Mouse (Mus musculus): ENCODE measurements at regions not wholly inside any gene's neighbourhood (a gene's known extent, or its start where the extent isn't known, plus 50 kb on each side); places are given as distances from the start of the nearest gene placed in this dataset.

DNA sequence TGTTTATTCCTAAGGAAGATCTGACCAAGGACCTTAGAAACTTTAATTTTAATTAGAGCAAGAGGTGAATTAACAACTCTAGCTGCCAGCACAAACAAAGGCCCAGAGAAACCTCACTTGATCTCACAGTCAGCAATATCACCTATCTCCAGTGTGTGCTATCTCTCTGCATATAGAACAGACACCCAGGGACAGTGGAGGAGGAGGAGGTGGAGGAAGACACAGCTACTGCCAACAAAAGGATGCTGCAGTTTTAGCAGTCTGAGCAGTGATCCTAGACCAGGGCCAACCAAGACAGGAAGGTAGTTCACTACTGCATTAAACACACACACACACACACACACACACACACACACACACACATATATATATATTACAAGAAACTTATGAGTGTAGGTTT is 153.5 kb upstream of the Trhde start:
- Histone ChIP-seq H3K27me3 (replicated peaks) (no peaks in the 10 kb centered on the region), H3K9me3 (no peaks in the 10 kb centered on the region), H3K27ac (no peak overlapping the region), H3K4me1 (no peaks in the 10 kb centered on the region), H3K4me3 (no peak overlapping the region), H3K36me3 (no peaks in the 10 kb centered on the region), H3K4me2 (replicated peaks) (no peak overlapping the region), H3K9ac (no peak overlapping the region)
- no peak for ATAC-seq (ENCODE audit: low FRiP score, low read depth)

DNA sequence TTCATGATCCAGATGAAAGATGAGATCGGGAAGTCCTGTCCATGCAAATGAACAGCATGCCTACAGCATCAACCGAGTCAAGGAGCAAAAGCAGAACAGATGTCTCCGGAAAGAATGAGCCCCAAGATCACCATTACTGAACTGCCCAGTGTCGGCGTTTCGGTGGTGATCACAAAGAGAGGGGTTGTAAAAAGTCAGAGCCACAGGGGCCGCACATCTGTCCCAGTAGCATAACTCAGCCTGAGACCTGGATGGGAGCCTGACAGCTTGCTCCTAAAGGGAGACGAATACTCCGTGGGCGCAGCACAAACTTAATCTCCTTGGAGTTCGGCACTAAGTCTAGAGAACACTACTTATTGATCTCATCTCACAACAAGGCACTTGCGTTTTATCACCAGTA is 151.3 kb upstream of the Trhde start:
- Histone ChIP-seq H3K27me3 (replicated peaks) (no peaks in the 10 kb centered on the region), H3K4me1 (no peaks in the 10 kb centered on the region), H3K4me3 (no peak overlapping the region), H3K4me2 (replicated peaks) (peak overlapping the region; percentile 16; the same call in 1 of the 2 replicates), H3K27ac (no peak overlapping the region), H3K9ac (no peak overlapping the region), H3K36me3 (no peaks in the 10 kb centered on the region), H3K9me3 (no peaks in the 10 kb centered on the region)
- 40% methylated on average over 12 of the region's 12 CpGs for WGBS
- ATAC-seq (ENCODE audit: low FRiP score, low read depth) = peak; percentile 41; the same call in 1 of the 2 replicates

DNA sequence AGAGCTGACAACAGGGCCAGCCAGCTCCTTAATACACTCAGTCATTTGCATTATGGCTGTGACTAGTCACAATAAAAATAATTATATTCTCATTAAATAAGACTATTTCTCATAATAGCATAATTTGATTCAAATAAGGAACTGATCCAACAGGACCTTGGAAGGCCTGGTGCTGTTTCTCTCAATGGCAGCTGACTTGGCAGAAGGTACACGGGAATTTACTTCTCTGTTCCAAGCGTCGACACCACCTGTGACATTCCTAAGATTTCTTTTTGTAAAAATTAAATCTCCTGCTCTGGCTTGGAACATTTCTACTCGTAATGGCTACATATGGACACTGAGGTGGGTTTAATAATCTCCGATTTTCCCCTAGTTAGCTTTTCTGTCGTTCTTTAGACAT is 147.1 kb upstream of the Trhde start:
- Histone ChIP-seq H3K9me3 (no peaks in the 10 kb centered on the region), H3K9ac (no peak overlapping the region), H3K4me1 (no peaks in the 10 kb centered on the region), H3K27ac (no peak overlapping the region), H3K36me3 (no peaks in the 10 kb centered on the region), H3K4me2 (replicated peaks) (no peak overlapping the region), H3K4me3 (no peak overlapping the region), H3K27me3 (replicated peaks) (no peaks in the 10 kb centered on the region)
- ATAC-seq (ENCODE audit: low FRiP score, low read depth) = no peak
- WGBS = 88% methylated on average over 6 of the region's 6 CpGs

DNA sequence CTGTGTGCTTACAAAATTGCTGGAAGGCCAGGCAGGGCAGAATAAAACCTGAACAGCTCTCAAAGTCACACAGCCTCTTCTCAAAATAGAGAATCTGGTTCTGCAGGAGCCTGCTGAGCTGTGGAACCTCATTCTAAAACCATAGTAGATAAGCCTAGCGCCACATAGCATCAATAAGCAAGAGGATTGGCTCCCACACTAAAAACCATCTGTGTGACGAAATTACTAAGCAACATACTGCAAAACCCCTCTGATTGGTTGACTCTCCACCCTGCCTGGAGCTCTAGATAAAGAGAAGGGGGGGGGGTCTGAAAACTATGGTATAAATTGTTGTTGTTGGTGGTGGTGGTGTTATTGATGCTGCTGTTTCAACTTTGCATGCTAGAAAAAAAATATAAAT is 122.6 kb upstream of the Trhde start:
- H3K4me2 ChIP-seq (replicated peaks) = no peak overlapping the region
- no peak for ATAC-seq (ENCODE audit: low FRiP score, low read depth)
- H3K36me3 ChIP-seq = no peaks in the 10 kb centered on the region
- WGBS = 85% methylated on average over 2 of the region's 2 CpGs
- no peaks in the 10 kb centered on the region for H3K4me1 ChIP-seq
- H3K27me3 ChIP-seq (replicated peaks) = no peaks in the 10 kb centered on the region
- H3K27ac ChIP-seq = no peak overlapping the region
- H3K9ac ChIP-seq = no peak overlapping the region
- no peaks in the 10 kb centered on the region for H3K9me3 ChIP-seq
- no peak overlapping the region for H3K4me3 ChIP-seq

DNA sequence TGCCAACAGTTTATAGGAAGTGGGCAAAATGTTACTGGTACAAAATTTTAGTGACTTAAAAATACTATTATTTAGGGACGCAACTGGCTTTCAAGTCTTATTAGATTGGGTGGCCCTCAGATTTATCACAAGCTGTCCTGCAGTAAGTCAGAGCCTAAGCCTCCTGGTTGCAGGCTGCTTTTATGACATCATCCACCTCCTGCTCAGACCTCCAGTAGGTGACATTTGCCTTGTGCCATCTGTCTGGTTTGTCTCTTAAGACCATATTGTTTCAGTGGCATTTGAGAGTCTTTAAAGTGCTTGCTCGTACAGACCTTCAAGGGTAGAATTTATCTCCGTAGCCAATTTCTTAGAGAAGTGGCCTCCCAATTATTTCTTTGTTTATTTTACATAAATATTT is 111.9 kb upstream of the Trhde start:
- Histone ChIP-seq H3K4me2 (replicated peaks) (no peak overlapping the region), H3K27ac (no peak overlapping the region), H3K27me3 (replicated peaks) (no peaks in the 10 kb centered on the region), H3K9me3 (no peaks in the 10 kb centered on the region), H3K4me3 (no peak overlapping the region), H3K4me1 (no peaks in the 10 kb centered on the region), H3K9ac (no peak overlapping the region), H3K36me3 (no peaks in the 10 kb centered on the region)
- WGBS = 73% methylated on average over 3 of the region's 3 CpGs
- ATAC-seq (ENCODE audit: low FRiP score, low read depth) = no peak

DNA sequence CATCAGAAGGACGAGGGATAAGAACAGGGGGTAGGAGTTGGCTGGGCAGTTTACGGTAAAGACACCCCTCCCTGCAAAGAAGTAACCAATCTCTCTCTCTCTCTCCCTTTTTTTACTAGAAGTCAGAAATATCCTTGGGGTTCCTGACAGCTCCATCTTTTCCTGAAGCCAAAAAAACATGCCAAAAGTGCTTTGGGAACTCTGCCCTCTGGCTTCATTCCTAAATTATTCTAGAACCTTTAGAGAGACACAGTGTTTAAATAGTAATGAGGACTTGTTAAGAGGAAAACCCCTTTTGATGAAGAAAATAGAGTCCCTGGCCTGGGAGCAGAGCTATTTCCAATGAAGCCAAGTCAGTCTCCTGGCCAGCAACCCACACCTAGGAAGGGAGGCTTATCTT is 89.8 kb upstream of the Trhde start:
- ATAC-seq (ENCODE audit: low FRiP score, low read depth) = no peak
- Histone ChIP-seq H3K27me3 (replicated peaks) (no peaks in the 10 kb centered on the region), H3K9me3 (no peaks in the 10 kb centered on the region), H3K27ac (no peak overlapping the region), H3K36me3 (no peaks in the 10 kb centered on the region), H3K9ac (no peak overlapping the region), H3K4me1 (no peaks in the 10 kb centered on the region), H3K4me3 (no peak overlapping the region), H3K4me2 (replicated peaks) (no peak overlapping the region)
- WGBS = 84% methylated on average over 2 of the region's 2 CpGs

DNA sequence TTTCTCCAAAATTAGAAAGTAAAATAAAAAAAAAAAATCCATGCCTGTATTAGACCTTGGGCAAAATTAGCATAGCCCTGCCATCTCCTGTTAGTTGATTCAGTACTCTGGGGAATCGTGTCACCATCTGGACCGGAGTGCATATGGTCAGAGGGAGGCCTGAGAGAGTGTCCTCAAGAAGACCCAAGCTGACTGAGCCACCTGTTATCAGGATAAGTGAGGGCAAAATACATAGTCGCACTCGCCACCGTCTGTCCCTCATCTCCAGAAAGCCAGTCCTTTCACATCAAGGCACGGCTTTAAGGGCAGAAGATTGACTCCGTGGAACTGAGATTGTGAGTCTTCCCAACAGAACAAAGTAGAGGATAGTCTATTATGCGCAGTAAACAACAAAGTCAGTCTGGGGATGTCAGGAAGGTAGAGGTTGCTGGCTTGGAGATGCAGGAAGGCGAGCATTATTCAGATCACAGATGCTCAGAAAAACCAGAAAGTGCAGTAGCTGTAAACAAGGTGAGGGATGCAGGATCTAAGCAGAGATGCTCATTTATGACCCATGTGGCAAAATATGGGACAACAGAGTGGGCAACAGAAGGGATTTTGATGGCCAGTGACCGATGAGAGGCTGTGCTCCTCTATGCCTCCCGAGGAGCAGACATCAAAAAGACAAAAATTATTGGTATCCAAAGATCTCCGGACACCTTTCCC is 88.8 kb upstream of the Trhde start:
- H3K4me3 ChIP-seq = no peak overlapping the region
- H3K27ac ChIP-seq = no peak overlapping the region
- no peaks in the 10 kb centered on the region for H3K4me1 ChIP-seq
- H3K4me2 ChIP-seq (replicated peaks) = no peak overlapping the region
- H3K9me3 ChIP-seq = no peaks in the 10 kb centered on the region
- no peak overlapping the region for H3K9ac ChIP-seq
- WGBS = 90% methylated on average over 12 of the region's 12 CpGs
- H3K27me3 ChIP-seq (replicated peaks) = no peaks in the 10 kb centered on the region
- H3K36me3 ChIP-seq = no peaks in the 10 kb centered on the region
- ATAC-seq (ENCODE audit: low FRiP score, low read depth) = no peak

DNA sequence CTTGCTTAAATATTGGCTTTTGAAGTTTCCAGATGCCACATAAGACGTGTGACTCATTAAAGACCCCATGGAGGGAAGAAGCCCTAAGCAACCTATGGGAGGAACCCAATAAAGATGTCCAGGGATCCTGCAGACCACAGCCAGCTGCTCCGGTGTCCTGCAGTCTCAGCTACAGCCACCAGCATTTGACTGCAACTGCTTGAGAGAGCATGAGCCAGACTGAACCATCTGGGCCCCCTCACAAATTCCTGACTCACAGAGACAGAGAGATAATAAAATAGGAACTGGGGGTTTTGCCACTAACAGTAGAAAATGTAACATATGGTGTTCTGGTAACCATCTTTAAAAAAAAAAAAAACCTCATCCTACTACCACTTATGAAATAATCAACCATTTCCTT is 69.1 kb upstream of the Trhde start:
- H3K4me1 ChIP-seq = no peaks in the 10 kb centered on the region
- no peaks in the 10 kb centered on the region for H3K27me3 ChIP-seq (replicated peaks)
- no peaks in the 10 kb centered on the region for H3K36me3 ChIP-seq
- H3K4me3 ChIP-seq = no peak overlapping the region
- H3K9ac ChIP-seq = no peak overlapping the region
- H3K27ac ChIP-seq = no peak overlapping the region
- WGBS = 48% methylated on average over 2 of the region's 2 CpGs
- no peak for ATAC-seq (ENCODE audit: low FRiP score, low read depth)
- no peaks in the 10 kb centered on the region for H3K9me3 ChIP-seq
- H3K4me2 ChIP-seq (replicated peaks) = no peak overlapping the region

DNA sequence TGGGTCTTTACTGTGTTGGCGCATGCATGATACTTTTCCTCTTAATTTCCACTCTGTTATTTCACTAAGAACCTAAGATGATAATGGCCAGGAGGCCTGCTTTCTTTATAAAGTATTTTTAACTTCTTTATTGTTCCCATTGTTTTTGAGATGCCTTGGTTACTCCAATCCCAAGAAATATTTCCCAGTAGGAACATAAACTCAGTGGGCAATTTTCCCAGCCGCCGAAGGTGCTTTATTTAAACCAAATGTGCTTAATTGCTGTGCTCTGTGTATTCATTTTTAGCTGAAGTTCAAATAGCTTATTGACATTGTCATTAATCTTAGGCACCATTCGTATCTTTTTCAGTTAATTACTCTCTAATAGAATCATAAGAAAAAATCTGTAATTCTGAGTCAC is 55.1 kb upstream of the Trhde start:
- Histone ChIP-seq H3K9me3 (no peaks in the 10 kb centered on the region), H3K4me2 (replicated peaks) (no peak overlapping the region), H3K27me3 (replicated peaks) (no peaks in the 10 kb centered on the region), H3K27ac (no peak overlapping the region), H3K36me3 (no peaks in the 10 kb centered on the region), H3K9ac (no peak overlapping the region), H3K4me3 (no peak overlapping the region), H3K4me1 (no peaks in the 10 kb centered on the region)
- WGBS = 75% methylated on average over 4 of the region's 4 CpGs
- no peak for ATAC-seq (ENCODE audit: low FRiP score, low read depth)

DNA sequence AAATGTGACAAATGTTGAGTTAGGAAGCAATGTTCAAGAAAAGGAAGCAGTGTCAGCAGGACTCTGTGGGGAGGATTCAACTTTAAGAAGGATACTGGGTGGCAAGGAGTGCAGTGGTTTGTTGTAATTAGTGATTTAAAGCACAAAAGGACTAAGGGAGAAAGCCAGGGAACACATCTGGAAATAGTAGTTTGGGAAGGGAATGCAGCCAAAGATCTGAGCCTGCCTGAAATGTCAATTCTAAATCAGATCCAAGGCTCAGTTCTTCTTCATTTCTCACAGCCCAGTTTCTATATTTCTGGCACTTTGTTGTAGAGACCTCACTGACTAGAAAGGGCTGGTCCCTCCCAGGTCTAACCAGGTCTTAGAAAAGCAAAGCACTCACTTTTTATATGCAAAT is 50.6 kb upstream of the Trhde start:
- no peak for ATAC-seq (ENCODE audit: low FRiP score, low read depth)

More for the DNA sequence above, 50.6 kb upstream of the Trhde start:
- Histone ChIP-seq H3K9me3 (no peaks in the 10 kb centered on the region), H3K4me1 (no peaks in the 10 kb centered on the region), H3K4me2 (replicated peaks) (no peak overlapping the region), H3K4me3 (no peak overlapping the region), H3K9ac (no peak overlapping the region), H3K27me3 (replicated peaks) (no peaks in the 10 kb centered on the region), H3K27ac (no peak overlapping the region), H3K36me3 (no peaks in the 10 kb centered on the region)

Measured in neural tube, embryonic 12.5 days (tissue).